Mouse (Mus musculus) urinary bladder, adult 2 months (tissue): ENCODE data around the gene C130032M10Rik. TPM values are rescaled to one million over a fixed set of nuclear protein-coding genes. Genes with fewer than 3 reads are reported as not detected.

Source experiments
- DNase-seq: peaks from one replicate; pipeline ENCODE4 v3.0.0; 2022; ENCODE audit warnings: low spot score
- polyA plus RNA-seq: library from polyadenylated mRNA; depleted of rRNA; stranded (reverse); fragments of >200 nt; gene quantifications from 2 replicates; pipeline ENCODE4 v1.2.3, GENCODE M21; 2012; rRNA removed

Gene C130032M10Rik
- 0.10 TPM in 1 of 2 replicates, not detected in the other for polyA plus RNA-seq

DNA sequence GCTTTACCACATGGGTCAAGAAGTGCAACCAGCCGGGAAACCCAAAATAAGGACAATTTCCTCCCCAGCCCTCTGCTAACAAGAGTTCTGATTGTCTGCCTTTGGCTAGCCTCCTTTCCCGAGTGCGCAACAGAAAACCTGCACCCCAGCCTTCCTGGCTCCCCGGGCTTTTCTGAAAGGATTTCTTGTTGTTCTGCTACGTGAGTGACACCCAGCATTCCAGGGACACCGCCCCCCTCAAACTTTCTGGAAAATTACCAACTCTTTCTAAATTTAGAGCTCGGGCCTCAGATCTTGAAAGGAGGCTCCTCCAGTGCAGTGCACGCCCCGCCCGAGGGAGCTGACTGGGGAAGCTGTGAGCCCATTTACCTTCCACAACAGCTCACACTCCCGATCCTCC is at the start of gene C130032M10Rik:
C130032M10Rik (plus strand) TSS at position 334 of the 400 bp plus-strand sequence.
- DNase-seq, result no peak

GRCm38 (mm10) chr9:114466871-114467270 is 48.6 kb upstream of the C130032M10Rik start:
- no peak for DNase-seq

GRCm38 (mm10) chr9:114468217-114468616 is 47.3 kb upstream of the C130032M10Rik start:
- DNase-seq, result no peak

- no peak for DNase-seq
Observed at GRCm38 (mm10) chr9:114468701-114469100, 46.8 kb upstream of the C130032M10Rik start.

DNA sequence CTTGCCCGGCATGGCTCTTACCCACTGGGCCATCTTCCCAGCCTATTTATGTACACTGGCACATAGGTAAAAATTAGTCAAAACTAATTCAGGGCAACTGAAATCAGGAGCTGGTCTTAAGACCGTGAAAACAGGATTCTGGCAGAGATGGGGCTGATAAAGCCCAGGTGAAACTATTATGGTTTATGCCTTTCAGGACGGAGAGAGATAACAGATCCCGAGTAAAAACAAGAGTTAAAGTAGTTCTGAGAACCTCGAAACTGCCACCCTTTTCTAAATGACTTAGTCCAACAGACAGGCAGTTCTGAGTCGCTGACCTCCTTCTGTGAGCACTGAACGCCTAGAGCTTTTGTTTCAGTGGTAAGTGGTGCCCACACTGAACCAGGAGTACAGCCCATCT is 43.6 kb upstream of the C130032M10Rik start:
- no peak for DNase-seq

DNA sequence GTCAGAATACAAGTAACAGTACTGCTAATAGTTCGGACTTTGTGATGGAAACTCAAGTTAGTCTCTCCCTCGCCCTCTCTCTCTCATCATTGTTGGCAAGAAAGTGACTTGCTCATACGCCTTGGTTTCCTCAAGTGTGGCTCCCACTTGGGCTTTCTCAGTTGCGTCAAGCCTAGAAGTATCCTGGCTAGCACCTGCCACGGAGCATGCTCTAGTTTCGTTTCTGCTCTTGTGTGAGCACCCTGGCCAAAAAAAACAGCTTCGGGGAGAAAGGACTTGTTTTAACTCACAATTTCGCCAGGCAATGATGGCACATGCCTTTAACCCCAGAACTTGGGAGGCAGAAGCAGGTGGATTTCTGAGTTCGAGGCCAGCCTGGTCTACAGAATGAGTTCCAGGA is 38.5 kb upstream of the C130032M10Rik start:
- DNase-seq, result no peak

- DNase-seq, result no peak
Observed at GRCm38 (mm10) chr9:114480940-114481339, 34.6 kb upstream of the C130032M10Rik start.

DNA sequence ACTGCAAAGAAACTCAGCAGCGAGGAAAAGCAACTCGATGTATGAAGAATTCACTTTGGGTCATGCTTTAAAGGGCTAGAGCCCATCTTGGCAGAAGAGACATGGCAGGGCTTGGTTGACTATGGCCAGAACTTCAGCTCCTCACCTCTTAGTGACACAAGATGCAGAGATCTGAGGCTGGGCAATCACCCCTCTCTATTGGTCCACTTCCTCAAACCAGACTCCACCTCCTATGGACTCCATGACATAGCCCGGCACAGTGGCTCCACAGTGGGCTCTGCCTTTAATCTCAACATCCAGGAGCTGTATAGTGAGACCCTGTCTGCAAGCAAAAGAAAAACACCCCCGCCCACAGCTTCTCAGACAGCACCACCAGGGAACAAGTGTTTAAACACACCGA is 30.7 kb upstream of the C130032M10Rik start:
- no peak for DNase-seq

GRCm38 (mm10) chr9:114486808-114487207 is 28.7 kb upstream of the C130032M10Rik start:
- DNase-seq, result no peak

- no peak for DNase-seq
Observed at GRCm38 (mm10) chr9:114487481-114488258, 27.8 kb upstream of the C130032M10Rik start.

- DNase-seq, result no peak
Observed at GRCm38 (mm10) chr9:114496469-114496868, 19.0 kb upstream of the C130032M10Rik start.

DNA sequence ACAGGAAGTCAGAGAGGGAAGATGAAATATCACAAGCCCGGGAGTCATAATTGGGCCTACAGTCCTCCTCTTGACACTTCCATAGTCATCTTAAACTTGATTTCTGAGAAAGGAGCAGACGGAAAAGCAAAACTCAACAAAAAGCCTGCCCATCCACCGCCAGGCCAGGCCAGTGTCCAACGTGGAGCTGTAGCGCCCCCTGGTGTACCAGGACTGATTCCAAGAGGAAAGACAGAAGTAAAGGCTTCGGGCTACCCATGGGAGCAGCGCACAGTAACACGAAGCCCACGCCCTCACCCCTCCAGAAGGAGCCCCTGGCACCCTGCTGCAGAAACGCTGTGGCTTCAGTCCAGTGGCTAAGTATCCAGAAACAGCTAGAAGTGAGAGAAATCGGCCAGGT is 17.3 kb upstream of the C130032M10Rik start:
- DNase-seq, result peak; percentile 76

- no peak for DNase-seq
Observed at GRCm38 (mm10) chr9:114499783-114500515, 15.5 kb upstream of the C130032M10Rik start.

GRCm38 (mm10) chr9:114501111-114501510 is 14.4 kb upstream of the C130032M10Rik start:
- DNase-seq, result no peak

- DNase-seq, result no peak
Observed at GRCm38 (mm10) chr9:114501913-114502312, 13.6 kb upstream of the C130032M10Rik start.

DNA sequence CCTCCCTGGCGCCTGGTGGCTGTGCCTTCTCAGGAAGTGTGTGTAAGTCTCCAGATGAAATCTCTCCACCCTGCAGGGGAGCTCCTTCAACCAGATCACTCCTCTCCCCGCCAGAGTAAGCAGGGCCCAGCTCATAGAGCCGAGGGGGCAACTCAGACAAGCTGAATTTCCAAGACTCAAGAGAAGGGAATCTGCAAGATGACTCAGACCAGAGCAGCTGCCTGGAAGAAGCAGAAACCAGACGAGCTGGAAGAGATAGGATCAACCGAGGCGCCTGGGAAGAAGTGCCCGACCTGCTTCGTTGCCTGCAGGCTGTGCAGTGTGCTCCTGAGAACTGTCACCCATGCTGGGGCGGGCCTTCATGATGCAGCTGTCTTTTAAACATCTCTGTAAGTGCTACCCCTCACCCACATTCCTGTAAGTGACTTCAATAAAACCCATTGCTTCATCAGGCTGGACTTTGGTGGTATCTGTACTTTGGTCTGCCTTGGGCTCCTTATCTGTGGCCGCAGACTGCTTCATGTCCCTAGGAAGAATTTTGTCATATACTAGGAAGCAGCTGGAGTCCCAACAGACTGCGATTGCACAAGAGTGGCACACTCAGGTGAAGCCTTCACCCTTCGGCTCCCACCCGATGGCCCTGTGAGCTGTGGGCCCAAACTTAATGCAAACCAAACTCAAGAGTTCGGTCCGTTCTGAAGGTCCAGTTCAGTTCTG is 12.6 kb upstream of the C130032M10Rik start:
- DNase-seq, result peak; percentile 36

DNA sequence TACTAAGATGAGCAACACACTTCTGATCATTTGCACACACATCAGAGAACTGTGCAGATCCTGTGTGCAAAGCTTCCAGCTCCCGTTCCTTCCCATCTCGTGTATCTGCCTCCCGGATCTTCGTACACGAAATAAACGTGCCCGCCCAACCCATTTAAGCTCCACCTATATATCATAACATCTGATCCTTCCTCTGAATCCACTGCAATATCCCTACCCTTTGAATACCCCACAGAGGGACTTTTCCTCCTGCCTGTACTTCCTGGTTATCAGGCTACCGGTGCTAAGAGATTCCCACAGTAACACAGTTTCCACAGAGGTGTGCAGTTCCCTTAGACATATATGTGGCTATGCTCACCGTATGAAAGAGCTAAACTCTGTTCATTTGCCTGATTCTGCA is 10.7 kb upstream of the C130032M10Rik start, which contains the start of gene Ccr4:
Ccr4 (minus strand) TSS at position 101 of the 400 bp plus-strand sequence.
- DNase-seq, result no peak

DNA sequence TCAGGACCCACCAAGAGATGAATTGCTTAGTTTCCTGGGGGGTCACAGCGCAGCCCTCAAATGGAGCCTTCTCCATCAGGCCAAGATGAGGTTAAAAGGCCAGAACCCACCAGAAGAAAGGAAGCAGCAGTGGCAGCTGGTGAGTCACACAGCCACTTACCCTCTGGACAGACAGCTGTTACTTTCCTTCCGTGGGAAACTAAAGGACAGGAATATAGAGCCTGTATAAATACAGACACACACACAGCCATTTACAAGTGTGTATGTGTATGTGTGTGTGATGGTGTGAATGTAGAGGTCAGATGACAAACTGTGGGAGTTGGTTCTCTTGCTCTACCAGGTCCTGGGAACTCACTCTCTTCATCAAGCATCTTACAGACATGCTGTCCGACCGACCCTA is 8.9 kb upstream of the C130032M10Rik start:
- DNase-seq, result no peak

- DNase-seq, result no peak
Observed at GRCm38 (mm10) chr9:114507421-114507820, 8.1 kb upstream of the C130032M10Rik start.

- DNase-seq, result no peak
Observed at GRCm38 (mm10) chr9:114509785-114510184, 5.7 kb upstream of the C130032M10Rik start.

GRCm38 (mm10) chr9:114512831-114513230 is 2.7 kb upstream of the C130032M10Rik start:
- no peak for DNase-seq

GRCm38 (mm10) chr9:114517924-114518497 is 2.5 kb downstream of the C130032M10Rik start:
- DNase-seq, result no peak
